Mouse (Mus musculus) kidney, adult 8-10 months (tissue): ENCODE measurements at regions not wholly inside any gene's neighbourhood (a gene's known extent, or its start where the extent isn't known, plus 50 kb on each side); places are given as distances from the start of the nearest gene placed in this dataset.

Source experiments
- DNase-seq, 2 experiments: peaks; one replicate each; pipeline ENCODE4 v3.0.0; 2022

- DNase-seq: no peak
Measured at GRCm38 (mm10) chr10:111789264-111789663, 183.2 kb upstream of the Krr1 start.

- DNase-seq: no peak
Measured at GRCm38 (mm10) chr10:111790911-111791310, 181.6 kb upstream of the Krr1 start.

- DNase-seq: no peak
Measured at GRCm38 (mm10) chr10:111795056-111795455, 177.4 kb upstream of the Krr1 start.

- peak in 1 of 2 experiments; percentile 19 for DNase-seq
Measured at GRCm38 (mm10) chr10:111795756-111796155, 176.7 kb upstream of the Krr1 start.

- DNase-seq: no peak
Measured at GRCm38 (mm10) chr10:111798851-111799281, 173.6 kb upstream of the Krr1 start.

- DNase-seq: no peak
Measured at GRCm38 (mm10) chr10:111799850-111800589, 172.4 kb upstream of the Krr1 start.

GRCm38 (mm10) chr10:111800590-111800935, 171.9 kb upstream of the Krr1 start:
- no peak for DNase-seq

- no peak for DNase-seq
Measured at GRCm38 (mm10) chr10:111801021-111801793, 171.3 kb upstream of the Krr1 start.

GRCm38 (mm10) chr10:111801794-111802359, 170.6 kb upstream of the Krr1 start:
- DNase-seq: no peak

- no peak for DNase-seq
Measured at GRCm38 (mm10) chr10:111806333-111806732, 166.1 kb upstream of the Krr1 start.

GRCm38 (mm10) chr10:111806916-111807315, 165.5 kb upstream of the Krr1 start:
- DNase-seq: peak; percentile 6 to 8

GRCm38 (mm10) chr10:111813736-111814135, 158.7 kb upstream of the Krr1 start:
- no peak for DNase-seq

GRCm38 (mm10) chr10:111814648-111815047, 157.8 kb upstream of the Krr1 start:
- no peak for DNase-seq

- DNase-seq: no peak
Measured at GRCm38 (mm10) chr10:111815160-111815559, 157.3 kb upstream of the Krr1 start.

GRCm38 (mm10) chr10:111815821-111816599, 156.5 kb upstream of the Krr1 start:
- DNase-seq: no peak

- no peak for DNase-seq
Measured at GRCm38 (mm10) chr10:111819755-111820451, 152.6 kb upstream of the Krr1 start.

- DNase-seq: no peak
Measured at GRCm38 (mm10) chr10:111824820-111825219, 147.6 kb upstream of the Krr1 start.

- no peak for DNase-seq
Measured at GRCm38 (mm10) chr10:111826033-111826754, 146.3 kb upstream of the Krr1 start.

- no peak for DNase-seq
Measured at GRCm38 (mm10) chr10:111827246-111827645, 145.2 kb upstream of the Krr1 start.

GRCm38 (mm10) chr10:111827930-111828329, 144.5 kb upstream of the Krr1 start:
- no peak for DNase-seq

- DNase-seq: no peak
Measured at GRCm38 (mm10) chr10:111828610-111829009, 143.9 kb upstream of the Krr1 start.

GRCm38 (mm10) chr10:111829291-111829690, 143.2 kb upstream of the Krr1 start:
- no peak for DNase-seq
